Mouse (Mus musculus) limb, embryonic 10.5 days (tissue): ENCODE data around the gene Zxdc. TPM values are rescaled to one million over a fixed set of nuclear protein-coding genes. Genes with fewer than 3 reads are reported as not detected.

Source experiments
- DNase-seq: peaks from one replicate; pipeline ENCODE4 v3.0.0-alpha.2; 2017; ENCODE audit warnings: low spot score
- H3K27ac ChIP-seq: fragments of 300-500 bp; sonication (generic); 2 replicates; pipeline ENCODE4 v1.5.1; 2016; ENCODE audit warnings: mild to moderate bottlenecking
- H3K27me3 ChIP-seq: fragments of 300-500 bp; sonication (generic); 2 replicates; pipeline ENCODE4 v1.6.1; 2016; ENCODE audit warnings: low read depth, mild to moderate bottlenecking; ENCODE audit not compliant: poor library complexity, severe bottlenecking
- H3K36me3 ChIP-seq: fragments of 300-500 bp; sonication (generic); 2 replicates; pipeline ENCODE4 v1.6.1; 2016; ENCODE audit warnings: mild to moderate bottlenecking, moderate library complexity
- H3K4me1 ChIP-seq: fragments of 300-500 bp; sonication (generic); 2 replicates; pipeline ENCODE4 v1.6.1; 2016
- H3K4me3 ChIP-seq: fragments of 300-500 bp; sonication (generic); 2 replicates; pipeline ENCODE4 v1.5.1; 2016; ENCODE audit warnings: mild to moderate bottlenecking, moderate library complexity
- H3K9me3 ChIP-seq: fragments of 300-500 bp; sonication (generic); replicated peaks from 2 replicates; pipeline ENCODE4 v1.6.1; 2016; ENCODE audit warnings: mild to moderate bottlenecking
- WGBS: fragments of 180-500 bp; shearing (Covaris S2); methylation state at CpG from one replicate; pipeline ENCODE4 v1.1.7; 2016; 5-methylcytosine and 5-hydroxymethylcytosine counted together
- polyA plus RNA-seq: library from polyadenylated mRNA; unstranded; fragments of >200 nt; fragmentation: Nextera tagmentation; extraction: Ambion mirVana; gene quantifications from 2 replicates; pipeline ENCODE4 v1.2.1, GENCODE M21; 2016

The Zxdc gene
- polyA plus RNA-seq, 1 experiment from 2014 or later, result 6.4 TPM

DNA sequence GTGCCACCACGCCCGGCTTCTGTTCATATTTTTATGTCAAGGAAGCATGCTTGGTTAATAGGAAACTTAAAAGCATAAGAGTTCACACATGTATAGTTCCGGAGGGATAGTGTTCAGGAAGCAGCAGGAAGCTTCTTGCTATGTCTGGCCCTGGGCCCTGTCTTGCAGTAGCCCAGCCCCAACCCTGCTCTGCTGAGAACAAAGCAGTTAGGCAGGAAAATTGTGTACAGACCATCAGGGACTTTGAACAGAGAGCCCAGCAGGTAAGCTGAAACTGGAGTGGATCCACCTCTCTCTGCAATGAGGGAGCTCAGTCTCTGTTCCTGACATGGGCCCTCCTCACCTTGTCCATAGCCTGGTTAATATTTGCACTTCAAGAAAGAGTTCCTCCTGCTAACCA, 28.0 kb downstream of the Zxdc start:
- H3K9me3 ChIP-seq, result no peaks in the 10 kb centered on the region
- H3K27ac ChIP-seq, result no peak overlapping the region
- no peak overlapping the region for H3K4me3 ChIP-seq
- H3K27me3 ChIP-seq, result no peaks in the 10 kb centered on the region
- no peaks in the 10 kb centered on the region for H3K4me1 ChIP-seq
- no peak for DNase-seq
- H3K36me3 ChIP-seq, result peaks cover 14% of the 10 kb centered on the region; the same call in 1 of the 2 replicates
- 94% methylated on average over 3 of the region's 3 CpGs for WGBS

DNA sequence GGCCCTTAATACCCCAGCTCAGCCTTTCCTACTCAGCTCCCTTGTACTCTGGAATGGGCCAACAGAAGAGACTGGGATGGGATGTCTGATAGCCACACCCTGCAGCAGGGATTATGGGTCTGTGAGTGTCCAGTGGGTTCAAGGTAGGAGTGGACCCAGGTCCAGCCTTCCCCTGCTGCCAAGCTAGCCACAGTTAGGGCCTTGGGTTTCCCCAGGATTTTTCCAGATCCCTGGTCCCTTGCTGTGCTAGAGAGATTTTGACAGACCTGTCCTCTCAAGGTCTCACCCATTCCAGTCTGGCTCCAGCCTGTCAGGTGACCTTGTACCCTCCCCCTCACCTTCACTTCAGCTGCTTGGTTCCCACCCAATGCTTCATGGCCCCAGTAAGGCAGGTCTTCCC, 39.3 kb downstream of the Zxdc start:
- Histone ChIP-seq H3K9me3 (no peaks in the 10 kb centered on the region), H3K27ac (no peak overlapping the region; the same call in 1 of the 2 replicates), H3K36me3 (no peaks in the 10 kb centered on the region), H3K4me3 (no peak overlapping the region), H3K4me1 (no peaks in the 10 kb centered on the region), H3K27me3 (no peaks in the 10 kb centered on the region)
- DNase-seq, result no peak

DNA sequence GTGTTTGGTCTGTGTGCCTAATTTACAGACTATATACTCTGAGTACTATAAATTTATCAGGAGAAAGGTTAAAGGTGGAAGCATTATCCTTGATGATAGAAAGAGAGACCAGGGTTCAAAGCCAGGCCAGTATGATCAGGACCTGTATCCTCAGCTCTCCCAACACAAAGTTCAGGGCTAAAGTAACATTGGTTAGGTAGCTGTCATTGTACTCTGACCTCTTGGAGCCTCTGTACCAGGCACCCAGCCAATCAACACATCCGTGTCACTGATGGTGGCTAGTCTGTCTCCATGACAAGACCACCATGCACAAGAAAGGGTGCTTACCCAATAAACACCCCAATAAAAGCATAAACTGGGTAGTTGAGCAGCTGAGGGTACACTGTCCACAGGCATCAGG, 41.7 kb downstream of the Zxdc start:
- no peaks in the 10 kb centered on the region for H3K27me3 ChIP-seq
- DNase-seq, result no peak
- no peak overlapping the region for H3K4me3 ChIP-seq
- 92% methylated on average over 1 of the region's 1 CpGs for WGBS
- no peak overlapping the region for H3K27ac ChIP-seq
- H3K4me1 ChIP-seq, result no peaks in the 10 kb centered on the region
- H3K9me3 ChIP-seq, result no peaks in the 10 kb centered on the region
- H3K36me3 ChIP-seq, result no peaks in the 10 kb centered on the region

GRCm38 (mm10) chr6:90411926-90412325, 42.6 kb downstream of the Zxdc start:
- no peak overlapping the region for H3K27ac ChIP-seq
- H3K9me3 ChIP-seq, result no peaks in the 10 kb centered on the region
- DNase-seq, result no peak
- WGBS, result 77% methylated on average over 7 of the region's 7 CpGs
- no peaks in the 10 kb centered on the region for H3K4me1 ChIP-seq
- H3K27me3 ChIP-seq, result no peaks in the 10 kb centered on the region
- no peak overlapping the region for H3K4me3 ChIP-seq
- H3K36me3 ChIP-seq, result no peaks in the 10 kb centered on the region

- Histone ChIP-seq H3K9me3 (no peaks in the 10 kb centered on the region), H3K27ac (peak overlapping the region; percentile 57; the same call in 1 of the 2 replicates), H3K4me1 (peaks cover 14% of the 10 kb centered on the region), H3K36me3 (no peaks in the 10 kb centered on the region), H3K27me3 (peaks cover 16% of the 10 kb centered on the region), H3K4me3 (peak overlapping the region; percentile 34)
- DNase-seq, result peak; percentile 82
- 9% methylated on average over 14 of the region's 14 CpGs for WGBS
Observed at GRCm38 (mm10) chr6:90422565-90422964, 53.3 kb downstream of the Zxdc start.

DNA sequence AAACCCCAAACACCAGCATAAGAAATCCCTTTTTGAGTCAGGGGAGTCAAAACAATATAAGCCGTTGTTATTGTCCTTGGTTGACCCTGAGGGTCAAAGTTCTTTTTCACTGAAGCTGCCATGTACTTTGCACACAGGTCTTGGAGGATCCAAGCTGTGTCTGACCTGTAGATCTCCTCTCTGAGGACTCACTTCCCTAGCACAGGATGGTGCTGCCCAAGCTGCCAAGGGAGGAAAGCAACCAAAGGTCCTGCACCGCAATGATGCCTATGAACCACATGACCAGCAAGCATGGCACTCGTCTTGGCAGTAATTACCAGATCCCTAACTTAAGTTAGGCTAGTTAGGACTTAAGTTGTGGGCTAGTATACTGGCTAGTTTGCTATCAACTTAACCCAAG, 56.1 kb downstream of the Zxdc start:
- H3K4me1 ChIP-seq, result peaks cover 22% of the 10 kb centered on the region
- no peak for DNase-seq
- H3K4me3 ChIP-seq, result no peak overlapping the region
- H3K27me3 ChIP-seq, result peaks cover 28% of the 10 kb centered on the region
- H3K27ac ChIP-seq, result no peak overlapping the region
- no peaks in the 10 kb centered on the region for H3K9me3 ChIP-seq
- no peaks in the 10 kb centered on the region for H3K36me3 ChIP-seq
- 85% methylated on average over 3 of the region's 3 CpGs for WGBS

DNA sequence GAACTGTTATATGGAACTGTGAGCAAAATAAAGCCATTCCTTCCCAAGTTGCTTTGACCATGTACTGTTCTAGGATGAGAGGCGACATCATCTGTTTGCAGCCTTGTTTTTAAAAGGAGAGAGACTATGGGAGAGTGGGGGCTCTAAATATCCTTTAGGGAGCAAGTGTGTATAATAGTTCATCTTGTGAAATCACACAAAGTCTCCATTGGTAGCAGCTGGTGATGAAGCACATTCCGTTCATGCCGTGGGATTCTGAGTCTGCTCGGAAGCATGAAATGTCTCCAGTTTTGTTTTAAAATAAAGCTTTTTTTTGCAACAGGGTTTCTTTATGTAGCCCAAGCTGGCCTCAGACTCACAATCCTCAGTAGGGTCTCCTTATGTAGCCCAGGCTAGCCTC, 56.7 kb downstream of the Zxdc start:
- 93% methylated on average over 4 of the region's 4 CpGs for WGBS
- H3K36me3 ChIP-seq, result no peaks in the 10 kb centered on the region
- peaks cover 22% of the 10 kb centered on the region for H3K4me1 ChIP-seq
- no peaks in the 10 kb centered on the region for H3K9me3 ChIP-seq
- H3K4me3 ChIP-seq, result no peak overlapping the region
- peaks cover 28% of the 10 kb centered on the region for H3K27me3 ChIP-seq
- H3K27ac ChIP-seq, result no peak overlapping the region
- DNase-seq, result no peak

- WGBS, result under 1% methylated on average over 31 of the region's 31 CpGs
- H3K27ac ChIP-seq, result peak within 1 kb of the TSS; percentile 66
Observed at GRCm38 (mm10) chr6:90428380-90428974, 59.2 kb downstream of the Zxdc start, which contains the start of gene Cfap100. TSS of gene Cfap100 (minus strand) at chr6:90428797.

DNA sequence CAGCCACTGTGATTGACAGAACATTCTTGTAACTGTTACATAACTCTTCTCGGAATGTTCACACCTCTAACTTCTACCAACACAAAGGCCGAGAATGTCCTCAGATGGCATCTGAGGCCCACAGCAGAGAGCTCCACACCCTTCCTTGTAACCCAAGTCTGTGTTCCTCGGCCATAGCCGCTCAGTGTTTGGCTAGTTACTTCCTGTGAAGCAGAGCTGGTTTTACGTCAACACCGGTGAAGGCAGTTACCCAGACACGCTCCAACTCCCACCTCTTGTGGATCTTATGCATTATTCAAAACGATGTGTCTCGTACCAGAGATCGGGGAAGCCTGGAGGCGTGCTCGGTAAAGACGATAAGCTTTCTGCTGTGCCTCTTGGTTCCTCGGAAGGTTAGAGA, 60.6 kb downstream of the Zxdc start:
- 90% methylated on average over 14 of the region's 14 CpGs for WGBS
- no peak for DNase-seq
- Histone ChIP-seq H3K4me3 (no peak overlapping the region), H3K9me3 (no peaks in the 10 kb centered on the region), H3K27me3 (peaks cover 28% of the 10 kb centered on the region), H3K36me3 (no peaks in the 10 kb centered on the region), H3K27ac (no peak overlapping the region), H3K4me1 (peaks cover 14% of the 10 kb centered on the region)

More at GRCm38 (mm10) chr6:90428380-90428974, 59.2 kb downstream of the Zxdc start, which contains the start of gene Cfap100:
- H3K36me3 ChIP-seq, result no peaks in the 10 kb centered on the region
- peaks cover 28% of the 10 kb centered on the region for H3K27me3 ChIP-seq
- peak; percentile 75 for DNase-seq
- H3K4me1 ChIP-seq, result peaks cover 14% of the 10 kb centered on the region
- no peaks in the 10 kb centered on the region for H3K9me3 ChIP-seq
- H3K4me3 ChIP-seq, result peak within 1 kb of the TSS; percentile 56

GRCm38 (mm10) chr6:90431487-90431886, 62.2 kb downstream of the Zxdc start:
- H3K4me1 ChIP-seq, result peaks cover 14% of the 10 kb centered on the region
- H3K4me3 ChIP-seq, result no peak overlapping the region
- no peaks in the 10 kb centered on the region for H3K36me3 ChIP-seq
- DNase-seq, result no peak
- no peak overlapping the region for H3K27ac ChIP-seq
- H3K9me3 ChIP-seq, result no peaks in the 10 kb centered on the region
- H3K27me3 ChIP-seq, result peaks cover 22% of the 10 kb centered on the region
- WGBS, result 67% methylated on average over 2 of the region's 2 CpGs

DNA sequence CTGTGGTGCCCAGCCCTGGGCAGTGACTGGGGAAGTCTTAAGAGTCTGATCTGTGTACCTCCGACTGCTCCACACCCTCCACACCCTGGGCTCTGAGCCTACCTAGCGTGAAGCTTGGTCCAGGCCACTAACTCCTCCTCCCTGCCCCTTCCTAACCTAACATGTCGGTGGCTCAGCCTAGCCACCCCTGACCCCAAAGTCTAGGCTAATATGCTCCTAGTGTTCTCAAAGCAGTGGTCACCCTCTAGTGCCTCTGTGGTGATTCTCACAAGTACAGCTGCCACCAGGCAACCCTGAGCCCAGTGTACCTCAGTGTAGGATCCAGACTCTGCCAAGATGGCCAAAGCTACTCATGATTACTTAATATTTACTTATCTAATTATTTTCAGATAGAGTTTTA, 65.4 kb downstream of the Zxdc start:
- H3K36me3 ChIP-seq, result no peaks in the 10 kb centered on the region
- no peak for DNase-seq
- H3K9me3 ChIP-seq, result no peaks in the 10 kb centered on the region
- no peak overlapping the region for H3K4me3 ChIP-seq
- 68% methylated on average over 3 of the region's 3 CpGs for WGBS
- 0 out of 2 replicates have a peak, but pooled peaks cover 4% of the 10 kb centered on the region for H3K27me3 ChIP-seq
- H3K4me1 ChIP-seq, result no peaks in the 10 kb centered on the region
- H3K27ac ChIP-seq, result no peak overlapping the region

DNA sequence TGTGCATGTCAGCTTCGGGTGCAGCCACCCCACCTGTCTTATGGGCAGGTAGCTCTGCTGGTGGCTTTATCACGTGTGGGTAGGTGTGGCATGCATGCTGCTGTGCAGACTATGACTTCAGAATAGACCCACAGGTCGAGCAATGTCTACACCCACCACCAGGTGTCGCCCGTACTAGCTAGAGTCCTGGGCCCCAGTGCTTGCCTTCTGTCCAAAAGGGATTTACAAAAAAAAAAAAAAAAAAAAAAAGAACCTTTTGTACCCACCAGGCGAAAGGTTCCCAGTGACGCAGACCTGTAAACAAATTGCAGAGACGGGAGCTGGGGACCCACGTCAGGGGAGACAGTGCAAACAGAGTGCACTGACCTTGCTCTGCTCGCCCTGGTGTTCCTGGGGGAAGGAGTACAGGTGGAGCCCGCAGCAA, 65.9 kb downstream of the Zxdc start:
- WGBS, result 18% methylated on average over 11 of the region's 11 CpGs
- Histone ChIP-seq H3K27ac (no peak overlapping the region), H3K27me3 (0 out of 2 replicates have a peak, but pooled peaks cover under 1% of the 10 kb centered on the region), H3K9me3 (no peaks in the 10 kb centered on the region), H3K36me3 (no peaks in the 10 kb centered on the region), H3K4me3 (no peak overlapping the region), H3K4me1 (no peaks in the 10 kb centered on the region)
- DNase-seq, result peak; percentile 81

GRCm38 (mm10) chr6:90436192-90436907, 67.1 kb downstream of the Zxdc start:
- H3K27ac ChIP-seq, result no peak overlapping the region
- H3K4me1 ChIP-seq, result no peaks in the 10 kb centered on the region
- no peaks in the 10 kb centered on the region for H3K27me3 ChIP-seq
- H3K4me3 ChIP-seq, result no peak overlapping the region
- H3K9me3 ChIP-seq, result no peaks in the 10 kb centered on the region
- H3K36me3 ChIP-seq, result no peaks in the 10 kb centered on the region
- 85% methylated on average over 10 of the region's 10 CpGs for WGBS
- DNase-seq, result no peak
